Mouse (Mus musculus) hematopoietic stem cell, adult 5-6 weeks (primary cell): ENCODE results near the gene Sytl1. TPM values are rescaled to one million over a fixed set of nuclear protein-coding genes. Genes with fewer than 3 reads are reported as not detected.

ENCODE experiments used
- ATAC-seq, 2 experiments: fragments of 125-278 bp in 1 of 2; replicated peaks in 1 of 2; 2 replicates each; pipeline ENCODE4 v1.8.0; 2016 to 2017; ENCODE audit warnings: inconsistent platforms in 2 of 2, mild to moderate bottlenecking in 2 of 2, moderate number of reproducible peaks in 2 of 2, low read depth in 1 of 2, moderate TSS enrichment in 1 of 2; ENCODE audit not compliant: low FRiP score in 2 of 2, poor library complexity in 2 of 2, severe bottlenecking in 2 of 2, insufficient read depth in 1 of 2, low TSS enrichment in 1 of 2
- total RNA-seq: library from RNA; stranded (forward); fragments of 172-1452, 232-1000 nt; gene quantifications from 2 replicates; pipeline ENCODE4 v1.2.3, GENCODE M21; 2017

Sytl1 gene
- total RNA-seq, 1 experiment from 2014 or later: 7.2 TPM

- peak; percentile 15 to 41; a peak in 2 of 4 replicates for ATAC-seq
Measured at GRCm38 (mm10) chr4:133261641-133262374, 1.1 kb downstream of the Sytl1 start.

DNA sequence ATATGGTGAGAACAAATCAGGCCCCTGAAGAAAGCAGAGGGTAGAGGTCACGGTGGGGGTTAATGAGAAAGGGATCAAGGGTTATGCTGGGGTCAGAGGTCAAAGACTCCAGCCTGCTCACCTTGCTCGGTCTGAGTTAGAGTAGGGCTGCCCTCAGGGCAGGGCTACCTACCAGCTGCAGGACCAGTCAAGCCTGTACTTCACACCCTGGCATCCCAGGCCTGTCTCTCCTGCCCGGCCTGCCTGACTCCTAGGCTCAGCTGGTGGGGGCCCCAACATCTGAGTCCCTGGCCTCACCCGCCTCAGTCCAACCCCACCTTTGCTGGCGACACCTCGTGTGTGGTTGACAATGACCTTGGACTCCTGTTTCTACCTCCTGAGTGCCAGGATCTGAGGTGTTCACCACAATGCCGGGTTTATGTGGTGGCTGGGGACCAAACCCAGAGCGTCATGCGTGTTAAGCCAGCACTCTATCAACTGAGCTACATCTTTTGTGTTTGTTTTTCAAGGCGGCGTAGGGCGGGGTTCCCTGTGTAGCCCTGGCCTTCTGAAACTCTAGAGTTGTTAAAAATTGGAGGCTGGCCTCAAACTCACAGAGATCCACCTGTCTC is 5.0 kb downstream of the Sytl1 start:
- ATAC-seq: no peak

DNA sequence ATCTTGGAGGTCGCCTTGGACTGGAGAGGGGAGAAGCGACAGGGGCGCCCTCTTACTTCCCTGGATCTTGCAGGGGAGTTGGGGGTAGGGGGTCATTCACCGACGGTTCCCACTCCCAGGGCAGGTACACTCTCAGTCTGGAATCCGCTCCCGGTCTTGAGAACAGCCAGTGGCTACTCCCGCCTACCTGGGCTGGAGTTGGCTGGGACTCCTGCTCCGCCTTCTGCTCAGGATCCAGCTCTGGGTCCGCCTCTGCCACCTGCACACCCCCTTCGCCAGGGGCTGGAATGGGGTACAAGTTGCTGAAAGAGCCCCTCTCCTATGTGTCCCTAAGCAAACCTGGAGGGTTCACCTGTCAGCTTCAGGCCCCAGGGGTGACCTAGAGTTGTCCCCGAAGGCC is 5.7 kb downstream of the Sytl1 start:
- ATAC-seq: no peak

GRCm38 (mm10) chr4:133256820-133257219 is 6.1 kb downstream of the Sytl1 start:
- no peak for ATAC-seq

DNA sequence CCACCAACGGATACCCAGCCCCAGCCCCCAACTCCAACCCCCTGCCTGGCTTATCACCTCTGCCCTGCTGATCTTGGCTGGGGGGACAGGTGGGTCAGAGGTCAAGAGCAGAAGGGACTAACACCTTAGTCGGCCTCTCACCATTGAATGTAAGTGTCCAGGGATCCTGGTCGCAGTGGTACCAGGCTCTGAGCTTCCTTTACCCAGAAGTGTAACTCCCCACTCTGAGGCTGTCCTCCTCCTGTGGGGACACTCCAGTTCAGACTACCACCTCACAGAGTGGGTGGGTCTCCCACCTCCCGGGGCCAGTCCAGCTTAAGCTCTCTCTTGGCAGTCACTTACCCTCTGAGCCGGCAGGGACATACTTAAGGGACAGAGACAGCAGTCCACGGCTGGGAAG is 7.5 kb downstream of the Sytl1 start:
- ATAC-seq: no peak

DNA sequence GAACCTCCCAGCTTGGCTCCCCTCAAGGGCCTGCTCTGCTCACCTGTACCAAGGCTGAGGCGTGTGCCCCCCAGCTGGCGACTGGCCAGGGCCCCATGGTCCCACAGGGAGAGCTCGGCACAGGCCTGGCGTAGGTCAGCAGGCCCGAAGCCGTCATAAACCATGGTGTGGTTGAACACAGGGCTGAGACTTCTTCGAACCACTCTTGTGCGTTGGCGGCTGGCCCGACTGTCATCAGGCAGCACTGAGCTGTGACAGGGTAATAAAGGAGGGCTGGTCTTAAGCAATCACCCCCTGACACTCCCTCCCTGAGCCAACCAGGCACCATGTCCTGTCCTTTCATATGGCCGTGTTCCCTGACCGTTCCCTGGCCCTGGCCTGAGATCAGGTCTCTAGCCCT is 9.5 kb downstream of the Sytl1 start:
- no peak for ATAC-seq

DNA sequence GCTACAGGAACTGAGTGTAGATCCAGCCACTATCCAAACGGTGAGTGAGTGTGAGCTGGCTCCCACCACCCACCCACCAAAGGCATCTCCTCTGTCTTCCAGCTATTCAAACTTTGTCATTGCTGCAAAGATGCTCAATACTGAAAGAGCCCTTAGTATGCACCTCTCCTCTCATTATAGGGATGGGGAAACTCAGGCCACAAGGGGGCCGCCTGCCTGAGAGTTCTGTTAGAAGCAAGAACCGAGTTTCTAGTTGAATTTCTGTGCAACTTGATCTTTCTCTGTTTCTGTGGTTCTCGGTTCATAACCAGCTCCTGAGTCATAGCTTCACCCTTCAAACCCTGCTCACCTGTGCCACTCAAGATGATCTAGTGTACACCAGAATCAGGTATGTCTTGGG is 10.8 kb downstream of the Sytl1 start:
- ATAC-seq: no peak

DNA sequence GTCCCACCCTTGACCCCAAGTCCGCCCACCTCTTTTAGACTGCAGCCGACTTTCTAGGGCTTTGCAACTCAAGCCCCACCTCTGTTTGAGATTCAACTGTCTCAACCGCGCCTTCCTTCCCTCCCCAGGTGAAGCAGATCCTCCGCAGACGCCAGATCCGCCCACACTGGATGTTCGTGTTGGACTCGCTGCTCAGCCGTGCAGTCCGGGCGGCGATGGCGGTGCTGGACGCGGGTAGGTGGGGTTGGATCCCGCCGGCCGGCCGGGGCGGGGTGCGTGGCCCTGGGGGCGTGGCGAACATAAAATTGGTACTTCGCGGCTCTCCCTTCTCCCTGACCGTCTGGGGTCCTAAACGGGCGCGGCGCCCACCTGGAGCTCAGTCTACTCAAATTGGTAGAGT is 11.7 kb downstream of the Sytl1 start:
- no peak for ATAC-seq

DNA sequence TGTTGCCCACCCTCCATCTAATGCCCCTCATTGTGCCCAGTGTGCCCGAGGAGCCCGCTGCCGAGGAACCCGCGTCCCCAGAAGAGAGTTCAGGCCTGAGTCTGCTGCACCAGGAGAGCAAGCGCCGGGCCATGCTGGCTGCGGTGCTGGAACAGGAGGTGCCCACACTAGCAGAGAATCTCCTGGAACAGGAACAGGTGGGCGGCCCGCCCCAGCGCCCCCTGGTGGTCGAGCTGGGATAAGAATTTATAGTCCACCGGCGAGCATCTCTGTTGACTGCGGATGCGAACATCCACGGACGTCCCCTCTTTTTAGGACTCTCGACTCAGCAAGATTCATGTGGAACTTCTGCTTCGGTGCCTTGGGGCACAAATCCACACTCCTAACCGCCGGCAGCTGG is 12.3 kb downstream of the Sytl1 start:
- ATAC-seq: peak; percentile 56 to 57; a peak in 2 of 4 replicates

DNA sequence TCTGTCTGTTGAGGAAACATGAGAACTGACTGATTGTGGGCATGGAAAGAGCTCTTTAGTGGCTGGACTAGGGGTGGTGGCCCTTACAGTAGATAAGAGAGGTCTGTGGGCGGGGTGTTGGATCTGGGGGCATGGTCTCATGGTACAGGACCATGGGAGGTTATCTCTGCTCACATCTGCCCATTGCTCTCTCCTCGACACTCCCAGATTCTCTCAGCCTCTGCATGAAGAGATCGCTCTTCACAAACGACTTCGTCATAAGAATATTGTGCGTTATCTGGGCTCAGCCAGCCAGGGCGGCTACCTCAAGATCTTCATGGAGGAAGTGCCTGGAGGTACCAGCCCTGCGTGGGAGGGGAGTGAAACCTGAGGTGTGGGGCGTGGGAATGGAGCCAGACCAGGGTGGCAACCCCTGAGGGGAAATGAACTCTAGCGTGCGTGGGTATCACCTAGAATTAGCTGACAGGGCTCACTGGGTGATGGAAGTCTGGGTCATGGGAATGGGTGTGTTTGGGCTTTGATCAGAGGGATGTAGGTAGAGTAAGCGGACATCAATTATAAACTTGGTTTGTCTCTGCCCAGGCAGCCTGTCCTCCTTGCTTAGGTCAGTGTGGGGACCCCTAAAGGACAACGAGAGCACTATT is 15.0 kb downstream of the Sytl1 start:
- ATAC-seq: peak in 1 of 2 experiments; percentile 29; a peak in 1 of 4 replicates

- no peak for ATAC-seq
Measured at GRCm38 (mm10) chr4:133247072-133247471, 15.8 kb downstream of the Sytl1 start.

GRCm38 (mm10) chr4:133244289-133244688 is 18.6 kb downstream of the Sytl1 start:
- no peak for ATAC-seq

- ATAC-seq: no peak
Measured at GRCm38 (mm10) chr4:133243538-133243937, 19.4 kb downstream of the Sytl1 start.

- ATAC-seq: no peak
Measured at GRCm38 (mm10) chr4:133242710-133243109, 20.2 kb downstream of the Sytl1 start.

GRCm38 (mm10) chr4:133241910-133242309 is 21.0 kb downstream of the Sytl1 start:
- no peak for ATAC-seq

DNA sequence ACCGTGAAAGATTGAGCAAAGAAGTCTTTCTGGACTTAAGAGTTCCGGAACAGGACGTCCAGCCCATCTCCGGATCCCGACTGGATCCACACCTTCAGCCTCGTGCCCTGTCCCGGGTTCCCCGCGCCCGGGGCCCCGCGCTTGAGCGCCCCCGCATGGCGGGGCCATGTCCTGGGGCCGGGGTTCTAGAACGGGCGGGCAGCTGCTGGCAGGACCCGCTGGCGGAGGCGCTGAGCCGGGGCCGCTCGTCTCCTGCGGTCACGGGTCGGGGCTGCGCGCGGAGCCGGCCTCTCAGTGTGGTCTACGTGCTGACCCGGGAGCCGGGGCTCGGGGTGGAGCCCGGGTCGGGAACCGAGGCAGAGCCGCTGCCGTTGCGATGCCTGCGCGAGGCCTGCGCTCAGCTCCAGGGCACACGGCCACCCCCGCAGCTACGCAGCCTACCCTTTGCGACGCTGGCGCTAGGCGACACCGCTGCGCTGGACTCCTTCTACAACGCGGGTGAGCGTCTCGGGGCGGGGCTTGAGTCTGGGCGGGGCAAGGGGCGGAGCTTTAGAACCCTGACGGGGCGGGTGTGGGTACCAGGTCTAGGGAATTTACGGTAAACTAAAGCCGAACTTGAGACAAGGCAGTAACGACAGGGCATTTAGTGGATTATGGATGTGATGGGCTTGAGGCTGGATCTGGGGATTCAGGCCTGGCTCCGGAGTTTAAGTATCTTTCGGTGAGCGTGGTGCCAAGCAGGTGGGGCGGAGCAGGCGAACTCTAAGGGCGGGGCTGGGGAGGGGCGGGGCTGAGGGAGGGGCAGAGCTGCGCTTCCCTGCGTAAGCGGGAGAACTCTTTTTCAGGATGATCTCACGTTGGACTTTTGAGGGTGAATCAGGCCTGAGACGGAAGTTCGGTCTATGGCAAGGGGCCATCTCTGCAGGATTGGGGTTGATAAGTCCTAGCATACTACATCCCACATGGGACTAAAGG is 21.7 kb downstream of the Sytl1 start:
- peak; percentile 71 to 80 for ATAC-seq

- peak in 1 of 2 experiments; percentile 8; a peak in 2 of 4 replicates for ATAC-seq
Measured at GRCm38 (mm10) chr4:133240490-133240921, 22.4 kb downstream of the Sytl1 start, which contains the start of gene Map3k6. TSS of gene Map3k6 (plus strand) at chr4:133240818.
